Mouse (Mus musculus): ENCODE measurements around the gene Gm10197. TPM values are rescaled to one million over a fixed set of nuclear protein-coding genes. Genes with fewer than 3 reads are reported as not detected.

Gm10197 gene
- polyA plus RNA-seq, 1 experiment from 2014 or later = not detected

GRCm38 (mm10) chr19:53335241-53335640 is 36.3 kb downstream of the Gm10197 start:
- WGBS = 88% methylated on average over 9 of the region's 9 CpGs
- peaks cover 14% of the 10 kb centered on the region; the same call in 1 of the 2 replicates for H3K36me3 ChIP-seq (ENCODE audit: insufficient read depth, low read length)

DNA sequence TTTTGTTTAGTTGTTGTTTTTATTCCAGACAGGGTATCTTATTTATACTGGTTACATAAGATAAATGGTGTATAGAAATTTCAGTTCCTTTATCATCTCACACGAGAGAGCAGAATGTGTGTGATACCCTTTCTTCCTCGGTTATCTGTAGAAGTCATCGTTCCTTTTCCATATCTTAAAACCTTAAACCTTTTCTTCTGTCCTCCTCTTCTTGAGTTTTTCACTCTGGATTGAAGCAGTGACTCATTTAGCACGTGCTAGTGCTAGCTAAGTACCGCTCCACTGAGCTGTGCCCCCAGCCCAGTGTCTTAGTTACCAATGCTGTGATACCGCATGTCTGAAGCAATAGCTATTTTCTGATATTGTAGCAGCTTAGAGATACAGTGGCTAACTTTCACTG is 37.8 kb downstream of the Gm10197 start:
- no peak for DNase-seq (ENCODE audit: low spot score)
- Histone ChIP-seq H3K4me1 (ENCODE audit: insufficient read depth, low read depth, low read length) (no peaks in the 10 kb centered on the region), H3K9me3 (ENCODE audit: low read length) (no peaks in the 10 kb centered on the region), H3K27ac (ENCODE audit: low read length) (no peak overlapping the region), H3K36me3 (ENCODE audit: insufficient read depth, low read length) (peaks cover 14% of the 10 kb centered on the region; the same call in 1 of the 2 replicates), H3K4me3 (ENCODE audit: low read depth, low read length) (no peak overlapping the region), H3K9ac (replicated peaks; ENCODE audit: low read depth) (no peak overlapping the region), H3K27me3 (replicated peaks; ENCODE audit: insufficient read depth, low read length) (no peaks in the 10 kb centered on the region), H3K4me2 (replicated peaks; ENCODE audit: low read depth, low read length) (no peak overlapping the region)
- ATAC-seq = no peak
- WGBS = 85% methylated on average over 6 of the region's 6 CpGs
- TF ChIP-seq EP300 (IDR thresholded peaks at IDR 0.05) (no peak), CTCF (IDR thresholded peaks at IDR 0.05) (no peak)

More at GRCm38 (mm10) chr19:53335241-53335640, 36.3 kb downstream of the Gm10197 start:
- Histone ChIP-seq H3K4me3 (ENCODE audit: low read depth, low read length) (no peak overlapping the region), H3K9ac (replicated peaks; ENCODE audit: low read depth) (no peak overlapping the region), H3K4me2 (replicated peaks; ENCODE audit: low read depth, low read length) (no peak overlapping the region), H3K27ac (ENCODE audit: low read length) (no peak overlapping the region), H3K4me1 (ENCODE audit: insufficient read depth, low read depth, low read length) (no peaks in the 10 kb centered on the region), H3K27me3 (replicated peaks; ENCODE audit: insufficient read depth, low read length) (no peaks in the 10 kb centered on the region), H3K9me3 (ENCODE audit: low read length) (no peaks in the 10 kb centered on the region)
- ATAC-seq = no peak
- TF ChIP-seq CTCF (IDR thresholded peaks at IDR 0.05) (no peak), EP300 (IDR thresholded peaks at IDR 0.05) (no peak)
- DNase-seq (ENCODE audit: low spot score) = no peak

GRCm38 (mm10) chr19:53331882-53332500 is 39.6 kb downstream of the Gm10197 start:
- 90% methylated on average over 21 of the region's 21 CpGs for WGBS
- no peak for ATAC-seq

GRCm38 (mm10) chr19:53329992-53330381 is 41.6 kb downstream of the Gm10197 start:
- peaks cover 9% of the 10 kb centered on the region; the same call in 1 of the 2 replicates for H3K36me3 ChIP-seq (ENCODE audit: insufficient read depth, low read length)
- peak; percentile 58 for ATAC-seq
- no peaks in the 10 kb centered on the region for H3K27me3 ChIP-seq (replicated peaks; ENCODE audit: insufficient read depth, low read length)
- H3K4me3 ChIP-seq (ENCODE audit: low read depth, low read length) = peak overlapping the region; percentile 74
- TF ChIP-seq CTCF (IDR thresholded peaks at IDR 0.05) (no peak), EP300 (IDR thresholded peaks at IDR 0.05) (no peak)
- peaks cover 8% of the 10 kb centered on the region; the same call in 1 of the 2 replicates for H3K4me1 ChIP-seq (ENCODE audit: insufficient read depth, low read depth, low read length)
- no peaks in the 10 kb centered on the region for H3K9me3 ChIP-seq (ENCODE audit: low read length)
- H3K4me2 ChIP-seq (replicated peaks; ENCODE audit: low read depth, low read length) = peak overlapping the region; percentile 98
- H3K27ac ChIP-seq (ENCODE audit: low read length) = peak overlapping the region; percentile 65; the same call in 1 of the 2 replicates
- peak; percentile 90 for DNase-seq (ENCODE audit: low spot score)
- WGBS = under 1% methylated on average over 17 of the region's 29 CpGs
- H3K9ac ChIP-seq (replicated peaks; ENCODE audit: low read depth) = peak overlapping the region; percentile 36; the same call in 1 of the 2 replicates

More at GRCm38 (mm10) chr19:53331882-53332500, 39.6 kb downstream of the Gm10197 start:
- H3K4me3 ChIP-seq (ENCODE audit: low read depth, low read length) = no peak overlapping the region
- TF ChIP-seq CTCF (IDR thresholded peaks at IDR 0.05) (no peak), EP300 (IDR thresholded peaks at IDR 0.05) (no peak)
- DNase-seq (ENCODE audit: low spot score) = no peak
- H3K9ac ChIP-seq (replicated peaks; ENCODE audit: low read depth) = no peak overlapping the region
- H3K27me3 ChIP-seq (replicated peaks; ENCODE audit: insufficient read depth, low read length) = no peaks in the 10 kb centered on the region
- peaks cover 9% of the 10 kb centered on the region; the same call in 1 of the 2 replicates for H3K36me3 ChIP-seq (ENCODE audit: insufficient read depth, low read length)
- H3K4me1 ChIP-seq (ENCODE audit: insufficient read depth, low read depth, low read length) = no peaks in the 10 kb centered on the region
- no peak overlapping the region for H3K4me2 ChIP-seq (replicated peaks; ENCODE audit: low read depth, low read length)
- no peak overlapping the region for H3K27ac ChIP-seq (ENCODE audit: low read length)
- no peaks in the 10 kb centered on the region for H3K9me3 ChIP-seq (ENCODE audit: low read length)

DNA sequence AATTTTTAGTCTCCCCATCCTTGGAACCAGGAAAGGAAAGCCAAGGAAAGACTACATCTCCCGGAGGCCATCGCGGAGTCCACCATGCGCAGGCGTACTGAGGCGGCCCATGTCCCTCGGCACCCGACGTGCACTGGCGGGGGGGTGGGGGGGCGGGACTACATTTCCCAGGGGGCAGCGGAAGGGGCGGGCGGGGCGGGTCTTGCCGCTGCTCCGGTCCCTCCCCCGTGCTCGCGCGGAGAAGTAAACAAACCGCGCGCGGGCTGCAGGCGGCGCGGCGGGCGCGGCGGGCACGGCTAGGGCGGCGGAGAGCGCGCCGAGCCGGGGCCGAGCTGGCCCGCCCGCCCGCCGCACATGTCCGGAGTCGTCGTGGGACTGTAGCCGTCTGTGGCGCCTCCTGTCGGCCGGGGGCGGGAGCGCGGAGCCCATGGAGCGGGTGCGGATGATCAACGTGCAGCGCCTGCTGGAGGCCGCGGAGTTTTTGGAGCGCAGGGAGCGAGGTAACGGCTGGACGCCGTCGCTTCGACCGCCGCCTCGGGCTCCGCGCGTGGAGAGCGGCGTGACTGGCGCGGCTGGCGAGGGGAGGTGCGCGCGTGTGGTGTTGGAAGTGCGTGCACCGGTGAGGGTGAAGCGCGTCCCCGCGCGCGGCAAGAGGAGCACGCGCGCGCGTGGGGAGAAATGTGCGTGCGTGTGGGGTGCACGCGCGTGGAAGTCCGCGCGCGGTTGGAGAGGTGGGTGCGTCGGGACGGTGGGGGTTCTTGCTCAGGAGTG is 42.2 kb downstream of the Gm10197 start:
- peaks cover 7% of the 10 kb centered on the region; the same call in 1 of the 2 replicates for H3K36me3 ChIP-seq (ENCODE audit: insufficient read depth, low read length)
- DNase-seq (ENCODE audit: low spot score) (peak; percentile 97), ATAC-seq (peak; percentile 88)
- peak overlapping the region; percentile 36; the same call in 1 of the 2 replicates for H3K9ac ChIP-seq (replicated peaks; ENCODE audit: low read depth)
- H3K4me1 ChIP-seq (ENCODE audit: insufficient read depth, low read depth, low read length) = peaks cover 8% of the 10 kb centered on the region; the same call in 1 of the 2 replicates
- H3K9me3 ChIP-seq (ENCODE audit: low read length) = no peaks in the 10 kb centered on the region
- no peaks in the 10 kb centered on the region for H3K27me3 ChIP-seq (replicated peaks; ENCODE audit: insufficient read depth, low read length)
- peak overlapping the region; percentile 98 for H3K4me2 ChIP-seq (replicated peaks; ENCODE audit: low read depth, low read length)
- WGBS = under 1% methylated on average over 85 of the region's 106 CpGs
- peak overlapping the region; percentile 65; the same call in 1 of the 2 replicates for H3K27ac ChIP-seq (ENCODE audit: low read length)
- H3K4me3 ChIP-seq (ENCODE audit: low read depth, low read length) = peak overlapping the region; percentile 74
- TF ChIP-seq CTCF (IDR thresholded peaks at IDR 0.05) (peak; percentile 85), EP300 (IDR thresholded peaks at IDR 0.05) (no peak)

GRCm38 (mm10) chr19:53328116-53328515 is 43.5 kb downstream of the Gm10197 start:
- Histone ChIP-seq H3K4me3 (ENCODE audit: low read depth, low read length) (no peak overlapping the region), H3K27ac (ENCODE audit: low read length) (no peak overlapping the region), H3K4me2 (replicated peaks; ENCODE audit: low read depth, low read length) (no peak overlapping the region), H3K36me3 (ENCODE audit: insufficient read depth, low read length) (0 out of 2 replicates have a peak, but pooled peaks cover 6% of the 10 kb centered on the region), H3K4me1 (ENCODE audit: insufficient read depth, low read depth, low read length) (peaks cover 8% of the 10 kb centered on the region; the same call in 1 of the 2 replicates), H3K27me3 (replicated peaks; ENCODE audit: insufficient read depth, low read length) (no peaks in the 10 kb centered on the region), H3K9me3 (ENCODE audit: low read length) (no peaks in the 10 kb centered on the region), H3K9ac (replicated peaks; ENCODE audit: low read depth) (no peak overlapping the region)
- no peak for DNase-seq (ENCODE audit: low spot score)
- no peak for TF ChIP-seq EP300 (IDR thresholded peaks at IDR 0.05)
- TF ChIP-seq CTCF (IDR thresholded peaks at IDR 0.05) = peak; percentile 49; the same call in 1 of the 2 replicates
- ATAC-seq = no peak
- WGBS = 60% methylated on average over 9 of the region's 9 CpGs
